Comparison of ENCODE assay signal across 9 mouse cellular contexts in the genomic region with DNA sequence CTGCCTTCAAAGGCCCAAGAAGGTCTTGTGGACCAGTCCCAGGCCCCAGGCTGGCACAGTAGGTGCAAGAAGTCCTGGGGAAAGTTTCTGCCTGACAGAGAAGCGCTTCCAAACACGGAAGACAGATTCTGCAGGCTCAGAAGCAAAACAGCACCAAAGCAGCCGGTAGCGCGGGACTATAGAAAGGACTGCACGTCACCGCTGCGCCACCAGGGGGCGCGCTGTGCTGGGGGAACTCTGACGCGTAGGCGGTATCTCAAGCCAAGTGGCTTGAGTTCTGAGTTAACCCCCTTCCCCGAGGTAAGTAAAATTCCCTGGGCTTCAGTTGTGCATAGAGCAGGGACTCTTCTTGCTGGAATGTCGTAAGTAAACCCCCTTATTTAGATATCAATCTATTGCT. TPM values are rescaled to one million over a fixed set of nuclear protein-coding genes. Genes with fewer than 3 reads are reported as not detected.
DNase-seq lines count a peak whose midpoint lies in the region; ATAC-seq lines count a peak whose summit lies in the region.
"Had no signal": no experiment of that assay in that cellular context is flagged by ENCODE, and none has a peak within 500 bp of the region (broad histone marks: within the 10 kb centered on the region; RNA-seq: fewer than 3 reads in every experiment).

No protein-coding gene starts in this region.

- H3K4me3 ChIP-seq in embryonic facial prominence, embryonic 12.5 days: no peak overlapping the region
- peak overlapping the region; percentile 12; the same call in 1 of the 2 replicates for H3K4me3 ChIP-seq in heart, embryonic 11.5 days (ENCODE audit: low read depth, low read length)
- H3K4me3 ChIP-seq in liver, embryonic 16.5 days (ENCODE audit: low read depth, low read length): no peak overlapping the region

- H3K27me3 ChIP-seq in embryonic facial prominence, embryonic 12.5 days: no peaks in the 10 kb centered on the region
- no peaks in the 10 kb centered on the region for H3K27me3 ChIP-seq in heart, embryonic 11.5 days (ENCODE audit: control insufficient read depth, insufficient read depth, low read length)
- no peaks in the 10 kb centered on the region; the same call in 1 of the 2 replicates for H3K27me3 ChIP-seq in liver, embryonic 16.5 days (ENCODE audit: control insufficient read depth, insufficient read depth, low read depth, low read length)

- H3K9ac ChIP-seq in embryonic facial prominence, embryonic 12.5 days: peak overlapping the region; percentile 7; the same call in 1 of the 2 replicates
- 0 out of 2 replicates have a peak overlapping the region, but pooled peaks have one; percentile 40 for H3K9ac ChIP-seq in heart, embryonic 11.5 days (ENCODE audit: low read depth, low read length)
- peak overlapping the region; percentile 33 for H3K9ac ChIP-seq in liver, embryonic 16.5 days (ENCODE audit: low read depth, low read length)

- no peak for ATAC-seq in embryonic facial prominence, embryonic 12.5 days (ENCODE audit: insufficient number of reproducible peaks, insufficient read depth, low FRiP score, low TSS enrichment)
- no peak for ATAC-seq in heart, embryonic 11.5 days (replicated peaks; ENCODE audit: insufficient number of reproducible peaks, low FRiP score, low TSS enrichment)
- peak; percentile 31 for ATAC-seq in liver, embryonic 16.5 days (ENCODE audit: low read depth)

- peaks cover 16% of the 10 kb centered on the region for H3K36me3 ChIP-seq in embryonic facial prominence, embryonic 12.5 days
- peaks cover 11% of the 10 kb centered on the region for H3K36me3 ChIP-seq in heart, embryonic 11.5 days (ENCODE audit: control insufficient read depth, insufficient read depth, low read length)
- H3K36me3 ChIP-seq in liver, embryonic 16.5 days (ENCODE audit: control insufficient read depth, insufficient read depth): peaks cover 15% of the 10 kb centered on the region

- peak overlapping the region; percentile 32 for H3K4me2 ChIP-seq in embryonic facial prominence, embryonic 12.5 days (replicated peaks)
- peak overlapping the region; percentile 43 for H3K4me2 ChIP-seq in heart, embryonic 11.5 days
- H3K4me2 ChIP-seq in liver, embryonic 16.5 days (ENCODE audit: low read depth, low read length): no peak overlapping the region

- peak; percentile 88 for DNase-seq in CD4-positive helper T cell, adult 2 months (ENCODE audit: low read depth, low spot score)
- peak; percentile 91 for DNase-seq in adrenal gland, postnatal 14 days
- DNase-seq in kidney, postnatal 14 days: peak; percentile 76
- peak; percentile 48 for DNase-seq in ovary, postnatal 10 days (ENCODE audit: low spot score)
- peak; percentile 88 for DNase-seq in thymus, postnatal 0 days (ENCODE audit: low spot score)

- H3K9me3 ChIP-seq in embryonic facial prominence, embryonic 12.5 days: peaks cover 7% of the 10 kb centered on the region; the same call in 1 of the 2 replicates
- no peaks in the 10 kb centered on the region for H3K9me3 ChIP-seq in heart, embryonic 11.5 days (replicated peaks; ENCODE audit: control insufficient read depth, low read length)
- H3K9me3 ChIP-seq in liver, embryonic 16.5 days (replicated peaks; ENCODE audit: control insufficient read depth, low read length): no peaks in the 10 kb centered on the region

- WGBS in embryonic facial prominence, embryonic 12.5 days: 4% methylated on average over 15 of the region's 15 CpGs
- WGBS in heart, embryonic 11.5 days (ENCODE audit: insufficient replicate concordance): 3% methylated on average over 15 of the region's 15 CpGs
- 3% methylated on average over 15 of the region's 15 CpGs for WGBS in liver, embryonic 16.5 days (ENCODE audit: insufficient replicate concordance)

- no peak overlapping the region for H3K27ac ChIP-seq in embryonic facial prominence, embryonic 12.5 days
- H3K27ac ChIP-seq in heart, embryonic 11.5 days (ENCODE audit: low read depth, low read length): no peak overlapping the region
- H3K27ac ChIP-seq in liver, embryonic 16.5 days (ENCODE audit: low read length): no peak overlapping the region
- H3K27ac ChIP-seq: macrophage had no signal

- peaks cover 19% of the 10 kb centered on the region for H3K4me1 ChIP-seq in embryonic facial prominence, embryonic 12.5 days
- peaks cover 13% of the 10 kb centered on the region for H3K4me1 ChIP-seq in heart, embryonic 11.5 days (ENCODE audit: control insufficient read depth, insufficient read depth, low read length)
- peaks cover 31% of the 10 kb centered on the region for H3K4me1 ChIP-seq in liver, embryonic 16.5 days (ENCODE audit: control insufficient read depth, low read depth, low read length)

RNA-seq across cellular contexts. Expression of gene Cog1, which starts 0.8 kb away (rescaled TPM):
- 30.8 and 31.9 TPM in 2 replicates for total RNA-seq in adrenal gland, postnatal 14 days (2021)
- 28.9 and 31.1 TPM in 2 replicates for polyA plus RNA-seq in embryonic facial prominence, embryonic 12.5 days (2016; fragmentation: Nextera tagmentation; extraction: Ambion mirVana)
- 19.2 and 19.4 TPM in 2 replicates for polyA plus RNA-seq in heart, embryonic 11.5 days (2014; fragmentation: Nextera tagmentation; extraction: Ambion mirVana)
- polyA plus RNA-seq in liver, embryonic 16.5 days (2015; fragmentation: Nextera tagmentation; extraction: Ambion mirVana): 10.7 and 11.0 TPM in 2 replicates
- 21.6 and 22.1 TPM in 2 replicates for polyA plus RNA-seq in thymus, postnatal 0 days (2015; fragmentation: Nextera tagmentation; extraction: Ambion mirVana)

RNA-seq across cellular contexts. Expression of gene Slc39a11, which starts 1.7 kb away (rescaled TPM):
- 13.7 and 17.5 TPM in 2 replicates for total RNA-seq in adrenal gland, postnatal 14 days (2021)
- polyA plus RNA-seq in embryonic facial prominence, embryonic 12.5 days (2016; fragmentation: Nextera tagmentation; extraction: Ambion mirVana): 21.4 TPM in 2 replicates
- polyA plus RNA-seq in heart, embryonic 11.5 days (2014; fragmentation: Nextera tagmentation; extraction: Ambion mirVana): 17.1 and 18.7 TPM in 2 replicates
- 13.4 and 14.1 TPM in 2 replicates for polyA plus RNA-seq in liver, embryonic 16.5 days (2015; fragmentation: Nextera tagmentation; extraction: Ambion mirVana)
- polyA plus RNA-seq in thymus, postnatal 0 days (2015; fragmentation: Nextera tagmentation; extraction: Ambion mirVana): 19.4 and 19.9 TPM in 2 replicates

RNA-seq across cellular contexts. Expression of gene Sstr2, which starts 29.0 kb away (rescaled TPM):
- total RNA-seq in adrenal gland, postnatal 14 days (2021): 2.4 and 2.6 TPM in 2 replicates
- polyA plus RNA-seq in embryonic facial prominence, embryonic 12.5 days (2016; fragmentation: Nextera tagmentation; extraction: Ambion mirVana): 3.0 and 3.3 TPM in 2 replicates
- polyA plus RNA-seq in heart, embryonic 11.5 days (2014; fragmentation: Nextera tagmentation; extraction: Ambion mirVana): 0.79 and 1.0 TPM in 2 replicates
- polyA plus RNA-seq in liver, embryonic 16.5 days (2015; fragmentation: Nextera tagmentation; extraction: Ambion mirVana): 6.8 TPM in 2 replicates
- polyA plus RNA-seq in thymus, postnatal 0 days (2015; fragmentation: Nextera tagmentation; extraction: Ambion mirVana): 3.4 and 4.0 TPM in 2 replicates
- polyA plus RNA-seq: macrophage had no signal

RNA-seq across cellular contexts. Expression of gene Fam104a, which starts 35.8 kb away (rescaled TPM):
- 25.7 and 28.5 TPM in 2 replicates for total RNA-seq in adrenal gland, postnatal 14 days (2021)
- polyA plus RNA-seq in embryonic facial prominence, embryonic 12.5 days (2016; fragmentation: Nextera tagmentation; extraction: Ambion mirVana): 52.6 TPM in 2 replicates
- 53.1 and 54.7 TPM in 2 replicates for polyA plus RNA-seq in heart, embryonic 11.5 days (2014; fragmentation: Nextera tagmentation; extraction: Ambion mirVana)
- polyA plus RNA-seq in liver, embryonic 16.5 days (2015; fragmentation: Nextera tagmentation; extraction: Ambion mirVana): 38.9 and 39.2 TPM in 2 replicates
- 53.3 and 54.7 TPM in 2 replicates for polyA plus RNA-seq in thymus, postnatal 0 days (2015; fragmentation: Nextera tagmentation; extraction: Ambion mirVana)

RNA-seq across cellular contexts. Expression of gene D11Wsu47e, which starts 36.1 kb away (rescaled TPM):
- total RNA-seq in adrenal gland, postnatal 14 days (2021): 15.9 and 18.2 TPM in 2 replicates
- 24.5 and 26.5 TPM in 2 replicates for polyA plus RNA-seq in embryonic facial prominence, embryonic 12.5 days (2016; fragmentation: Nextera tagmentation; extraction: Ambion mirVana)
- polyA plus RNA-seq in heart, embryonic 11.5 days (2014; fragmentation: Nextera tagmentation; extraction: Ambion mirVana): 18.1 and 18.7 TPM in 2 replicates
- polyA plus RNA-seq in liver, embryonic 16.5 days (2015; fragmentation: Nextera tagmentation; extraction: Ambion mirVana): 7.6 and 7.8 TPM in 2 replicates
- 15.7 and 17.0 TPM in 2 replicates for polyA plus RNA-seq in thymus, postnatal 0 days (2015; fragmentation: Nextera tagmentation; extraction: Ambion mirVana)
